Mouse (Mus musculus): ENCODE data around the gene Olfml2a. TPM values are rescaled to one million over a fixed set of nuclear protein-coding genes. Genes with fewer than 3 reads are reported as not detected.

The Olfml2a gene
- polyA plus RNA-seq (2012; rRNA removed), result 0.02 and 0.07 TPM in 2 replicates
- polyA plus RNA-seq (2014; fragmentation: Nextera tagmentation; extraction: Ambion mirVana), result 0.06 and 0.10 TPM in 2 replicates

GRCm38 (mm10) chr2:38931851-38932667 lies at the start of gene Olfml2a:
Olfml2a (plus strand) TSS chr2:38931978.
- ATAC-seq (ENCODE audit: insufficient read depth), result peak; percentile 69

GRCm38 (mm10) chr2:38902866-38903265 lies 28.9 kb upstream of the Olfml2a start:
- H3K27me3 ChIP-seq (ENCODE audit: control insufficient read depth, insufficient read depth, low read length), result no peaks in the 10 kb centered on the region
- H3K36me3 ChIP-seq (replicated peaks; ENCODE audit: control insufficient read depth, insufficient read depth, low read depth), result no peaks in the 10 kb centered on the region
- H3K4me1 ChIP-seq (replicated peaks; ENCODE audit: control insufficient read depth in 2 of 2, insufficient read depth in 2 of 2, low read length in 1 of 2), result no peaks in the 10 kb centered on the region
- TF ChIP-seq CTCF (IDR thresholded peaks at IDR 0.05; ENCODE audit: low read depth) (no peak), EP300 (IDR thresholded peaks at IDR 0.05; ENCODE audit: low read depth) (no peak)
- no peaks in the 10 kb centered on the region for H3K9me3 ChIP-seq (ENCODE audit: control insufficient read depth, low read length)
- H3K4me2 ChIP-seq (ENCODE audit: low read depth), result no peak overlapping the region
- no peak overlapping the region for H3K4me3 ChIP-seq (ENCODE audit: insufficient read depth in 1 of 2, low read depth in 2 of 2, low read length in 2 of 2)
- no peak overlapping the region for H3K27ac ChIP-seq
- H3K9ac ChIP-seq (replicated peaks), result no peak overlapping the region
- ATAC-seq (ENCODE audit: insufficient read depth) (no peak), DNase-seq (ENCODE audit: low read depth in 3 of 3, low spot score in 3 of 3) (no peak)

More at GRCm38 (mm10) chr2:38931851-38932667, at the start of gene Olfml2a:
- WGBS (ENCODE audit: insufficient replicate concordance), result 7% methylated on average over 32 of the region's 32 CpGs
- Histone ChIP-seq H3K36me3 (replicated peaks; ENCODE audit: control insufficient read depth, insufficient read depth, low read depth) (no peaks in the 10 kb centered on the region), H3K4me3 (ENCODE audit: insufficient read depth in 1 of 2, low read depth in 2 of 2, low read length in 2 of 2) (peak within 1 kb of the TSS; percentile 35 to 47), H3K4me2 (ENCODE audit: low read depth) (peak within 1 kb of the TSS; percentile 73), H3K27me3 (ENCODE audit: control insufficient read depth, insufficient read depth, low read length) (no peaks in the 10 kb centered on the region), H3K4me1 (replicated peaks; ENCODE audit: control insufficient read depth in 2 of 2, insufficient read depth in 2 of 2, low read length in 1 of 2) (peaks cover 4% of the 10 kb centered on the region in 2 experiments; a peak in 2 of 4 replicates), H3K9me3 (ENCODE audit: control insufficient read depth, low read length) (no peaks in the 10 kb centered on the region), H3K27ac (no peak within 1 kb of the TSS), H3K9ac (replicated peaks) (peak within 1 kb of the TSS; percentile 13; the same call in 1 of the 2 replicates)
- no peak for DNase-seq (ENCODE audit: low read depth in 3 of 3, low spot score in 3 of 3)
- TF ChIP-seq CTCF (IDR thresholded peaks at IDR 0.05; ENCODE audit: low read depth) (peak; percentile 81), EP300 (IDR thresholded peaks at IDR 0.05; ENCODE audit: low read depth) (no peak)

GRCm38 (mm10) chr2:38904290-38904689 lies 27.5 kb upstream of the Olfml2a start:
- H3K4me2 ChIP-seq (ENCODE audit: low read depth), result no peak overlapping the region
- H3K36me3 ChIP-seq (replicated peaks; ENCODE audit: control insufficient read depth, insufficient read depth, low read depth), result no peaks in the 10 kb centered on the region
- no peak for TF ChIP-seq CTCF (IDR thresholded peaks at IDR 0.05; ENCODE audit: low read depth)
- no peak for TF ChIP-seq EP300 (IDR thresholded peaks at IDR 0.05; ENCODE audit: low read depth)
- H3K9me3 ChIP-seq (ENCODE audit: control insufficient read depth, low read length), result no peaks in the 10 kb centered on the region
- no peak overlapping the region for H3K4me3 ChIP-seq (ENCODE audit: insufficient read depth in 1 of 2, low read depth in 2 of 2, low read length in 2 of 2)
- H3K9ac ChIP-seq (replicated peaks), result no peak overlapping the region
- H3K27ac ChIP-seq, result no peak overlapping the region
- ATAC-seq (ENCODE audit: insufficient read depth) (no peak), DNase-seq (ENCODE audit: low read depth in 3 of 3, low spot score in 3 of 3) (no peak)
- H3K27me3 ChIP-seq (ENCODE audit: control insufficient read depth, insufficient read depth, low read length), result no peaks in the 10 kb centered on the region
- 44% methylated on average over 1 of the region's 1 CpGs for WGBS (ENCODE audit: insufficient replicate concordance)
- no peaks in the 10 kb centered on the region for H3K4me1 ChIP-seq (replicated peaks; ENCODE audit: control insufficient read depth in 2 of 2, insufficient read depth in 2 of 2, low read length in 1 of 2)

- WGBS (ENCODE audit: insufficient replicate concordance), result 62% methylated on average over 5 of the region's 5 CpGs
- Histone ChIP-seq H3K4me3 (ENCODE audit: insufficient read depth in 1 of 2, low read depth in 2 of 2, low read length in 2 of 2) (no peak overlapping the region), H3K9ac (replicated peaks) (no peak overlapping the region), H3K27ac (no peak overlapping the region), H3K9me3 (ENCODE audit: control insufficient read depth, low read length) (no peaks in the 10 kb centered on the region), H3K27me3 (ENCODE audit: control insufficient read depth, insufficient read depth, low read length) (no peaks in the 10 kb centered on the region), H3K4me2 (ENCODE audit: low read depth) (no peak overlapping the region), H3K4me1 (replicated peaks; ENCODE audit: control insufficient read depth in 2 of 2, insufficient read depth in 2 of 2, low read length in 1 of 2) (no peaks in the 10 kb centered on the region), H3K36me3 (replicated peaks; ENCODE audit: control insufficient read depth, insufficient read depth, low read depth) (no peaks in the 10 kb centered on the region)
- DNase-seq (ENCODE audit: low read depth in 3 of 3, low spot score in 3 of 3) (no peak), ATAC-seq (ENCODE audit: insufficient read depth) (no peak)
- TF ChIP-seq EP300 (IDR thresholded peaks at IDR 0.05; ENCODE audit: low read depth) (no peak), CTCF (IDR thresholded peaks at IDR 0.05; ENCODE audit: low read depth) (no peak)
Measured at GRCm38 (mm10) chr2:38906097-38906496, 25.7 kb upstream of the Olfml2a start.

- Histone ChIP-seq H3K36me3 (replicated peaks; ENCODE audit: control insufficient read depth, insufficient read depth, low read depth) (no peaks in the 10 kb centered on the region), H3K4me3 (ENCODE audit: insufficient read depth in 1 of 2, low read depth in 2 of 2, low read length in 2 of 2) (no peak overlapping the region), H3K4me2 (ENCODE audit: low read depth) (no peak overlapping the region), H3K9ac (replicated peaks) (no peak overlapping the region), H3K9me3 (ENCODE audit: control insufficient read depth, low read length) (no peaks in the 10 kb centered on the region), H3K4me1 (replicated peaks; ENCODE audit: control insufficient read depth in 2 of 2, insufficient read depth in 2 of 2, low read length in 1 of 2) (no peaks in the 10 kb centered on the region), H3K27ac (no peak overlapping the region), H3K27me3 (ENCODE audit: control insufficient read depth, insufficient read depth, low read length) (no peaks in the 10 kb centered on the region)
- WGBS (ENCODE audit: insufficient replicate concordance), result 32% methylated on average over 1 of the region's 1 CpGs
- ATAC-seq (ENCODE audit: insufficient read depth) (no peak), DNase-seq (ENCODE audit: low read depth in 3 of 3, low spot score in 3 of 3) (no peak)
- TF ChIP-seq CTCF (IDR thresholded peaks at IDR 0.05; ENCODE audit: low read depth) (no peak), EP300 (IDR thresholded peaks at IDR 0.05; ENCODE audit: low read depth) (no peak)
Measured at GRCm38 (mm10) chr2:38908604-38909003, 23.2 kb upstream of the Olfml2a start.

Data from liver, embryonic 14.5 days (tissue).